Mouse (Mus musculus) lung, embryonic 14.5 days (tissue): ENCODE results near the gene Lrpap1. TPM values are rescaled to one million over a fixed set of nuclear protein-coding genes. Genes with fewer than 3 reads are reported as not detected.
A peak's percentile ranks its signal among the peaks of the same experiment; 100 is the strongest.

Experiments
- ATAC-seq: fragments of 200-750 bp; cut with Nextera tagmentation; 2 replicates; pipeline ENCODE4 v1.8.0; 2017; ENCODE audit warnings: mild to moderate bottlenecking, moderate TSS enrichment, moderate library complexity; ENCODE audit not compliant: insufficient read depth
- DNase-seq: peaks from one replicate; pipeline ENCODE4 v3.0.0-alpha.2; 2015
- H3K27ac ChIP-seq: fragments of 300-500 bp; sonication (generic); 2 replicates; pipeline ENCODE4 v1.5.1; 2014; ENCODE audit warnings: low read depth, mild to moderate bottlenecking, moderate library complexity
- H3K27me3 ChIP-seq: fragments of 300-500 bp; sonication (generic); 2 replicates; pipeline ENCODE4 v1.6.1; 2014; ENCODE audit warnings: low read length, control low read depth; ENCODE audit not compliant: insufficient read depth
- H3K36me3 ChIP-seq: fragments of 300-500 bp; sonication (generic); 2 replicates; pipeline ENCODE4 v1.6.1; 2014; ENCODE audit warnings: control low read depth; ENCODE audit not compliant: insufficient read depth
- H3K4me1 ChIP-seq: fragments of 300-500 bp; sonication (generic); 2 replicates; pipeline ENCODE4 v1.6.1; 2014; ENCODE audit warnings: antibody characterized with exemption, control low read depth; ENCODE audit not compliant: insufficient read depth
- H3K4me2 ChIP-seq: fragments of 300-500 bp; sonication (generic); 2 replicates; pipeline ENCODE4 v1.6.1; 2014; ENCODE audit warnings: mild to moderate bottlenecking
- H3K4me3 ChIP-seq: fragments of 300-500 bp; sonication (generic); 2 replicates; pipeline ENCODE4 v1.5.1; 2014; ENCODE audit warnings: low read depth, low read length
- H3K9ac ChIP-seq: fragments of 300-500 bp; sonication (generic); 2 replicates; pipeline ENCODE4 v1.6.1; 2014
- H3K9me3 ChIP-seq: fragments of 300-500 bp; sonication (generic); 2 replicates; pipeline ENCODE4 v1.6.1; 2016; ENCODE audit warnings: low read depth, low read length, control low read depth
- CTCF ChIP-seq: IDR thresholded peaks from 2 replicates; pipeline ENCODE4 v1.5.1; 2016; ENCODE audit warnings: antibody characterized with exemption, low read depth
- WGBS: fragments of 180-500 bp; shearing (Covaris S2); extraction: QIAGEN DNeasy Blood & Tissue Kit; methylation state at CpG from one replicate; pipeline ENCODE4 v1.1.7; 2014; 5-methylcytosine and 5-hydroxymethylcytosine counted together
- polyA plus RNA-seq: library from polyadenylated mRNA; unstranded; fragments of >200 nt; fragmentation: Nextera tagmentation; extraction: Ambion mirVana; gene quantifications from 2 replicates; pipeline ENCODE4 v1.2.1, GENCODE M21; 2014

Gene Lrpap1
- polyA plus RNA-seq, 1 experiment from 2014 or later: 120 TPM

DNA sequence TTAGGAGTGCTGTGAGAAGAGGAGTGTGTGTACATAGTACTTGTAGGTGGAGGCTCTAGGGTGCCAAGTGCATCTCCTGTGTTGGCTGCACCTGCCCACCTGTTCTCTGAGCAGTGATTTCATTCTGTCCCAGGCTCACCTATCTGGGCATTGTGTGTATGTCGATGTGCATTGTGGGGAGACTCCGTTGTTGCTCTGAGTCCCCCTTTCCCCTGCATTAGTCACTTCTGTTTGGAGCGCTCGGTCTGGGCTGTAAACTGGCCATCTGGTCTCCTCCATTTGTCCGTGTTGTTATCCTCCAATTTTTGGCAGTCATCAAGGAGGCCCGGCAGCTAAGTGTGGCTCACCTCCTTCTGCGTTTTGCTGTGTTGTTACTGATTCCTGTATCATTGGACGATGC lies 14.5 kb upstream of the Lrpap1 start:
- no peaks in the 10 kb centered on the region for H3K4me1 ChIP-seq
- no peak for TF ChIP-seq CTCF
- H3K4me3 ChIP-seq: no peak overlapping the region
- no peak overlapping the region for H3K27ac ChIP-seq
- H3K9ac ChIP-seq: no peak overlapping the region
- no peak for ATAC-seq
- H3K36me3 ChIP-seq: no peaks in the 10 kb centered on the region
- DNase-seq: no peak
- no peaks in the 10 kb centered on the region for H3K9me3 ChIP-seq
- WGBS: 76% methylated on average over 8 of the region's 8 CpGs
- no peaks in the 10 kb centered on the region for H3K27me3 ChIP-seq
- no peak overlapping the region for H3K4me2 ChIP-seq

GRCm38 (mm10) chr5:35118418-35118817 lies 12.9 kb upstream of the Lrpap1 start:
- TF ChIP-seq CTCF: no peak
- no peak for ATAC-seq
- H3K9me3 ChIP-seq: no peaks in the 10 kb centered on the region
- no peaks in the 10 kb centered on the region for H3K4me1 ChIP-seq
- H3K27ac ChIP-seq: no peak overlapping the region
- H3K27me3 ChIP-seq: no peaks in the 10 kb centered on the region
- H3K36me3 ChIP-seq: no peaks in the 10 kb centered on the region
- H3K4me3 ChIP-seq: no peak overlapping the region
- H3K9ac ChIP-seq: no peak overlapping the region
- no peak overlapping the region for H3K4me2 ChIP-seq
- WGBS: 78% methylated on average over 2 of the region's 2 CpGs
- no peak for DNase-seq

- H3K4me1 ChIP-seq: no peaks in the 10 kb centered on the region
- no peak overlapping the region for H3K27ac ChIP-seq
- H3K4me2 ChIP-seq: no peak overlapping the region
- 55% methylated on average over 3 of the region's 3 CpGs for WGBS
- DNase-seq: no peak
- no peak for ATAC-seq
- H3K9ac ChIP-seq: no peak overlapping the region
- H3K4me3 ChIP-seq: no peak overlapping the region
- no peak for TF ChIP-seq CTCF
- H3K9me3 ChIP-seq: no peaks in the 10 kb centered on the region
- H3K27me3 ChIP-seq: no peaks in the 10 kb centered on the region
- H3K36me3 ChIP-seq: no peaks in the 10 kb centered on the region
Measured at GRCm38 (mm10) chr5:35117633-35118032, 12.1 kb upstream of the Lrpap1 start.

DNA sequence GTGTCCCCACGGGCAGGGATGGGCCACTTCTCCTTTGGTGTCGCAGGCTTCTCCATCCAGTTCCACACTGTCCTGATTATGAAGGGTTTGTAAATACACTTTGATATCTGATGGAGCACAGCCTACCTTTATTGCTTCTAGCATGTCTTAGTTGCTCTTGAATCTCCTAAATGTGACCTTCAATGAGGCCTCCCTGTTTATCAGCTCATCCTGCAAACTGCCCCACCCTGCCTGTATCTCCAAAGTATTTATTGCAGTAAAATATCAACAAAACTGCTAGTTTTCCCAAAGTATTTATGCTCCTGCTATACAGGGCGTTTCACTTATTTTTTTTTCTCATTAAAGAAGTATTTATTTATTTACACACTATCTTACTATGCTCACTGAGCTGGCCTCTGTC lies 10.4 kb upstream of the Lrpap1 start:
- no peak for DNase-seq
- 60% methylated on average over 3 of the region's 3 CpGs for WGBS
- H3K9ac ChIP-seq: no peak overlapping the region
- H3K4me2 ChIP-seq: no peak overlapping the region
- no peaks in the 10 kb centered on the region for H3K9me3 ChIP-seq
- ATAC-seq: no peak
- no peaks in the 10 kb centered on the region for H3K27me3 ChIP-seq
- no peak overlapping the region for H3K4me3 ChIP-seq
- no peak for TF ChIP-seq CTCF
- H3K4me1 ChIP-seq: no peaks in the 10 kb centered on the region
- H3K36me3 ChIP-seq: no peaks in the 10 kb centered on the region
- H3K27ac ChIP-seq: no peak overlapping the region

- Histone ChIP-seq H3K27ac (no peak overlapping the region), H3K4me3 (no peak overlapping the region), H3K36me3 (no peaks in the 10 kb centered on the region), H3K9ac (no peak overlapping the region), H3K4me1 (no peaks in the 10 kb centered on the region), H3K4me2 (no peak overlapping the region), H3K9me3 (no peaks in the 10 kb centered on the region), H3K27me3 (no peaks in the 10 kb centered on the region)
- WGBS: 38% methylated on average over 4 of the region's 4 CpGs
- no peak for ATAC-seq
- no peak for TF ChIP-seq CTCF
- DNase-seq: no peak
Measured at GRCm38 (mm10) chr5:35112444-35112843, 6.9 kb upstream of the Lrpap1 start.

- Histone ChIP-seq H3K36me3 (peaks cover 17% of the 10 kb centered on the region), H3K4me3 (peak overlapping the region; percentile 78), H3K9me3 (no peaks in the 10 kb centered on the region), H3K27me3 (no peaks in the 10 kb centered on the region), H3K9ac (peak overlapping the region; percentile 70; the same call in 1 of the 2 replicates), H3K4me2 (peak overlapping the region; percentile 75), H3K27ac (0 out of 2 replicates have a peak overlapping the region, but pooled peaks have one; percentile 0), H3K4me1 (peaks cover 7% of the 10 kb centered on the region; the same call in 1 of the 2 replicates)
- ATAC-seq: peak; percentile 45
- 6% methylated on average over 11 of the region's 11 CpGs for WGBS
- DNase-seq: no peak
- no peak for TF ChIP-seq CTCF
Measured at GRCm38 (mm10) chr5:35105922-35106298, 344 bp upstream of the Lrpap1 start.

DNA sequence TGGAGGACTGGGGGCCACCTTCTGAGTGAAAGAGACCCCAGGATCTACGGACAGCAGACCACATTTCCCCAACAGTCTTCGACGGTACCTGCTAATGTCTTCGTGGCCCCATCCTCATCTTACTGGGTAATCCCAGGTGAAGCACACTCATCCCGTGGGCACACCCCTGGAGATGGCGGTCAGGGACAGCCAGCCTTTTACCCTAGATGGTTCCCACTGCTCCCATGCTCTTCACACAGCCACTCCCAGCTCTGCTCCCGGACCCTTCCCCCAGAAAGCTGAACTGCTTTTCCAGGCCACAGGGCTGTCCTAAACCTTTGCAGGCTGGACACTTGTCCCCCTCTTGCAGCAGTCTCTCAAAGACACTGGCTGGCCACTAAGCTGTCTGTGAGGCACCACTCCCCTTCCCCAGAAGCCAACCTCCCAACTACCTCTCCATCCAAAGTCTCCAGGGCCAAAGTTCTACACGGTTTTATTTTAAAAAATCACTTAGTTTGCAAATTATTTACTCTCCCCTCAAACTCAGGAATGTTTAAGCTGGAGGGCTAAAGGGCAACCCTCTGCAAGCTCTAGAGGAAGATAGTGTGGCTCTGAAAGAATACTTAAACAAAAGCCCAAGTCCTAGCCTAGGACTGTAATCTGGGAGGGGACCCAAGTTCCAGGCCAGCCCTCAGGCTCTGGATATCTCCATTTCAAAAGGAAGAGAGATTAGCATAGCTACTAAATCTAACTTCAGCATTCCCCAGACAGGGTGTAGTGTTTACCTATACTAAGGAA lies 1.2 kb downstream of the Lrpap1 start:
- no peaks in the 10 kb centered on the region for H3K27me3 ChIP-seq
- ATAC-seq: no peak; the same call in 1 of the 2 replicates
- WGBS: 51% methylated on average over 8 of the region's 8 CpGs

More for the DNA sequence above, 1.2 kb downstream of the Lrpap1 start:
- Histone ChIP-seq H3K4me2 (peak overlapping the region; percentile 75), H3K27ac (0 out of 2 replicates have a peak overlapping the region, but pooled peaks have one; percentile 46), H3K9me3 (no peaks in the 10 kb centered on the region), H3K9ac (peak overlapping the region; percentile 32; the same call in 1 of the 2 replicates), H3K36me3 (peaks cover 32% of the 10 kb centered on the region), H3K4me3 (peak overlapping the region; percentile 78), H3K4me1 (peaks cover 7% of the 10 kb centered on the region; the same call in 1 of the 2 replicates)
- DNase-seq: peak; percentile 39
- no peak for TF ChIP-seq CTCF
